Mouse (Mus musculus) midbrain, embryonic 14.5 days (tissue): ENCODE data around the gene Fbxl20. TPM values are rescaled to one million over a fixed set of nuclear protein-coding genes. Genes with fewer than 3 reads are reported as not detected.

Experiments
- ATAC-seq: fragments of 200-750 bp; cut with Nextera tagmentation; 2 replicates; pipeline ENCODE4 v1.8.0; 2017; ENCODE audit warnings: moderate number of reproducible peaks, moderate library complexity; ENCODE audit not compliant: low FRiP score, low TSS enrichment
- DNase-seq: peaks from one replicate; pipeline ENCODE4 v3.0.0-alpha.2; 2015
- H3K27ac ChIP-seq: fragments of 300-500 bp; sonication (generic); replicated peaks from 2 replicates; pipeline ENCODE4 v1.5.1; 2014; ENCODE audit warnings: mild to moderate bottlenecking, low read depth, low read length, moderate library complexity
- H3K27me3 ChIP-seq: fragments of 300-500 bp; sonication (generic); 2 replicates; pipeline ENCODE4 v1.6.1; 2014; ENCODE audit warnings: low read length, control low read depth, mixed read lengths; ENCODE audit not compliant: control insufficient read depth, insufficient read depth
- H3K36me3 ChIP-seq: fragments of 300-500 bp; sonication (generic); 2 replicates; pipeline ENCODE4 v1.6.1; 2014; ENCODE audit warnings: low read length, control low read depth; ENCODE audit not compliant: control insufficient read depth, insufficient read depth
- H3K4me1 ChIP-seq: fragments of 300-500 bp; sonication (generic); 2 replicates; pipeline ENCODE4 v1.6.1; 2014; ENCODE audit warnings: mild to moderate bottlenecking, antibody characterized with exemption, low read length, control low read depth; ENCODE audit not compliant: control insufficient read depth, insufficient read depth
- H3K4me2 ChIP-seq: fragments of 300-500 bp; sonication (generic); 2 replicates; pipeline ENCODE4 v1.6.1; 2014; ENCODE audit warnings: mild to moderate bottlenecking, low read length, moderate library complexity
- H3K4me3 ChIP-seq: fragments of 300-500 bp; sonication (generic); replicated peaks from 2 replicates; pipeline ENCODE4 v1.5.1; 2014; ENCODE audit warnings: low read depth, low read length
- H3K9ac ChIP-seq: fragments of 300-500 bp; sonication (generic); replicated peaks from 2 replicates; pipeline ENCODE4 v1.6.1; 2014; ENCODE audit warnings: mild to moderate bottlenecking, low read length, moderate library complexity
- H3K9me3 ChIP-seq: fragments of 300-500 bp; sonication (generic); 2 replicates; pipeline ENCODE4 v1.6.1; 2016; ENCODE audit warnings: low read length, control low read depth, mixed read lengths; ENCODE audit not compliant: control insufficient read depth
- WGBS: fragments of 180-500 bp; shearing (Covaris S2); extraction: QIAGEN DNeasy Blood & Tissue Kit; methylation state at CpG from one replicate; pipeline ENCODE4 v1.1.7; 2014; 5-methylcytosine and 5-hydroxymethylcytosine counted together
- polyA plus RNA-seq: library from polyadenylated mRNA; unstranded; fragments of >200 nt; fragmentation: Nextera tagmentation; extraction: Ambion mirVana; gene quantifications from 2 replicates; pipeline ENCODE4 v1.2.1, GENCODE M21; 2014

Fbxl20 gene
- polyA plus RNA-seq, 1 experiment from 2014 or later, result 25.9 TPM

DNA sequence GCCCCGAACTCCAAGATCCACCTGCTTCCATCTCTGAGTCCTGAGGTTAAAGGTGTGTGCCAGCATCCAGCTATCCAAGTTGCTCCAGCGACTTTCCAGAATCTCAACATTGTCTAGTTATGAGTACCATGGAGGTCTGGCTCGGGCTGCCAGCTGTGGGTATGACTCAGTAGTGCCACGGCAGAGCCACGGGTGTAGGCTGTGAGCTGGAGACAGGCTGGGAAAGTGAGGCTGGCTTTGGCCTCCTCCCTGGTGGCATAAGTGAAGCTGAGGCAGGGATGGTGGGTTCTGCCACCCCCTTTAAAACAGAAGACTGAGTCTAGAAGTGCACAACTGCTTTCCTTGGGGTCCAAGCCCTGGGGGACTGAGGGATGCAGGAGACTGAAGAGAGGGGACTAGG, 116.1 kb downstream of the Fbxl20 start:
- Histone ChIP-seq H3K9ac (no peak overlapping the region), H3K27me3 (no peaks in the 10 kb centered on the region), H3K4me3 (no peak overlapping the region), H3K4me2 (no peak overlapping the region), H3K9me3 (no peaks in the 10 kb centered on the region), H3K4me1 (peaks cover 18% of the 10 kb centered on the region), H3K36me3 (peaks cover 23% of the 10 kb centered on the region), H3K27ac (no peak overlapping the region)
- DNase-seq (no peak), ATAC-seq (no peak)
- WGBS, result 86% methylated on average over 5 of the region's 5 CpGs

Other genes with a start within 250 kb of the Fbxl20 start
- gene Plxdc1, start 164.0 kb downstream of the Fbxl20 start, polyA plus RNA-seq, result 0.96 and 1.2 TPM in 2 replicates
- gene Arl5c, start 154.2 kb downstream of the Fbxl20 start, polyA plus RNA-seq, result 7.1 and 12.1 TPM in 2 replicates
- gene Cacnb1, start 127.4 kb downstream of the Fbxl20 start, polyA plus RNA-seq, result 40.6 and 61.2 TPM in 2 replicates
- 685 and 710 TPM in 2 replicates for gene Rpl19, start 123.7 kb downstream of the Fbxl20 start, polyA plus RNA-seq
- 2.9 and 4.1 TPM in 2 replicates for gene Stac2, start 96.9 kb downstream of the Fbxl20 start, polyA plus RNA-seq
- gene Med1, start 42.9 kb upstream of the Fbxl20 start, polyA plus RNA-seq, result 55.9 and 69.7 TPM in 2 replicates
- gene Cdk12, start 52.7 kb upstream of the Fbxl20 start, polyA plus RNA-seq, result 11.1 and 12.4 TPM in 2 replicates
- gene Neurod2, start 179.2 kb upstream of the Fbxl20 start, polyA plus RNA-seq, result 10.9 and 12.7 TPM in 2 replicates
- 0.95 and 1.2 TPM in 2 replicates for gene Ppp1r1b, start 198.0 kb upstream of the Fbxl20 start, polyA plus RNA-seq
- gene Stard3, start 208.0 kb upstream of the Fbxl20 start, polyA plus RNA-seq, result 34.5 and 36.0 TPM in 2 replicates
- 0.31 TPM in 1 of 2 replicates, not detected in the other for gene Tcap, start 233.4 kb upstream of the Fbxl20 start, polyA plus RNA-seq
- 0.62 and 1.1 TPM in 2 replicates for gene Pnmt, start 236.0 kb upstream of the Fbxl20 start, polyA plus RNA-seq